Mouse (Mus musculus): ENCODE data around the gene Phlda1. TPM values are rescaled to one million over a fixed set of nuclear protein-coding genes. Genes with fewer than 3 reads are reported as not detected.
"Not testable (repeated sequence)": the region's sequence is repeated elsewhere in the genome, so short reads cannot be mapped to it uniquely, and the experiment has no call there.

The Phlda1 gene
- total RNA-seq (2015; ENCODE audit: low replicate concordance) (0.38 and 4.0 TPM in 2 replicates), total RNA-seq (2017; ENCODE audit: low replicate concordance) (0.84 TPM in 1 of 2 replicates, not detected in the other)

GRCm38 (mm10) chr10:111506101-111506925, at the start of gene Phlda1:
Gene Phlda1 (plus strand): TSS chr10:111506286.
- peak; percentile 80 for ATAC-seq (replicated peaks; ENCODE audit: low FRiP score, poor library complexity, severe bottlenecking)

GRCm38 (mm10) chr10:111458088-111458487, 48.0 kb upstream of the Phlda1 start:
- no peak for ATAC-seq (replicated peaks; ENCODE audit: low FRiP score, poor library complexity, severe bottlenecking)

DNA sequence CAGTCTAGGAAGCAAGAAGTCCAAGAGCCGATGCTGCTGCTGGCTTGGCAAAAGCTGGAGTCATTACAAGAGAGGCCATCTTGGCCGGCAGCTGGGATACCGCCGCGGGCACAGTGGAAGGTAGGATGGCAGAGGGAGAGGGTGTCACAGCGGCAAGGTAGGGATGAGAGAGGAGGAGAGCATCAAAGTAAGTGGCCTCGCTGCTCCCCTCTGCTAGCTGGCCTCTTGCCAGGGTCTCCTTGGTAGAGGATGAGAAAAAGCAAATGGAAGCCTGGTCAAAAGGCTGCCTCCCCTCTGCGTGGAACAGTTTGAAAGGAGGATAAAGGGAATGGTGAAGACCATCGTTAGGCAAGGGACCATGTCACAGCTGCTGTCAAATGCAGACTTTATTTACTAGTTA, 47.0 kb upstream of the Phlda1 start:
- ATAC-seq (replicated peaks; ENCODE audit: low FRiP score, poor library complexity, severe bottlenecking), result no peak

GRCm38 (mm10) chr10:111459874-111460273, 46.2 kb upstream of the Phlda1 start:
- ATAC-seq (replicated peaks; ENCODE audit: low FRiP score, poor library complexity, severe bottlenecking), result no peak

DNA sequence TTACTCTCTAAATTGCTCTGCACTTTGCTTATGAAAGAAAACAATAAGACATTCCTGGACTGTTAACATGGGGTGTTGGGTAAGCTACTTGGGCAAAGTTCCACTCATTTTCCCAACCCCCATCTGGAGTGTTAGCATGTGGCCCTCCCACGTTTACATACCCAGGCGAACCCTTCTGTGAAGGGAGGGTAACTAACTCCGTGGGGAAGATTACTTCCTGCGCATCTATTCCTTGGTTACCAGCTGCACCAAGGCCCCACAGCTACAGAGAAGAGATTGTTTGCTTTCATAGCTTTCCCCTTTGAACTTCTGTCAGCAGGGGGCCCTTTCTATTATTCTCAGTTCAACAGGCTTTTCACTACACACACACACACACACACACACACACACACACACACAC, 45.7 kb upstream of the Phlda1 start:
- ATAC-seq (replicated peaks; ENCODE audit: low FRiP score, poor library complexity, severe bottlenecking), result no peak

DNA sequence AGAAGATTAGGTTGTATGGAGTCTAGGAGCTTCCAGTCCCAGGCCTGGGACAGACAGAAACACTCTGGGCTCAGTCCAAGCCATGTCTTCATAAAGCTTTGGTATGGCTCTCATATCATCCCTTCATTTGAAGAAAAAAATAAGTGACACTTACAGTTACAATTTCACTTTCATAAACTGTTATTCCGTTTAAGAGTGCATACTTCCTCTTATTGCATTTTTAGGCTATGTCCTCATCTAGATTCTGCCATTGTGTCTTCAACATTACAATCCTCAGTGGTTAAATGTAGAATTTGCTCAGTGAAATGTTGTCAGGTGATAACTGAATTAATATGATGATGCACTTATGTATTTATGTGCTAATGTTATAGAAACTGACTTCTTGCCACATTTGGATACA, 41.3 kb upstream of the Phlda1 start:
- ATAC-seq (replicated peaks; ENCODE audit: low FRiP score, poor library complexity, severe bottlenecking), result no peak

- no peak for ATAC-seq (replicated peaks; ENCODE audit: low FRiP score, poor library complexity, severe bottlenecking)
These were observed 40.7 kb upstream of the Phlda1 start for GRCm38 (mm10) chr10:111465409-111465808.

DNA sequence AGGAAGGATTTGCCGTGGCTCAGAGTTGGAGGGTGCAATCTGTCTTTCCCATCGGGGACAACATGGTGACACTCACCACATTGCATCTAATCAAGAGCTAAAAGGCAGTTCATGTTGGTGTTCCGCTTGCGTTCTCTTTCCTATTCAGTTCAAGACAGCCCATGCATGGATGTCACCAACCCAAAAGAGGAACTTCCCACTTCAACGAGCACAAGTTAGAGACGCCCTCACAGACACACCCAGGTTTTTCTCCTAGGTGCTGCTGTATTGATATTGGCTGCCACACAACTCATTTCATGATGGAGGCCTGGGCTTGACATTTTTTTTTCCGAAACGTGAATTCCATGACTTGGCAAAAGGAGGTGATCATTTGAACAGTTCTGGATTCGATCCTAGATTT, 34.9 kb upstream of the Phlda1 start:
- ATAC-seq (replicated peaks; ENCODE audit: low FRiP score, poor library complexity, severe bottlenecking), result no peak

- peak; percentile 95 for ATAC-seq (replicated peaks; ENCODE audit: low FRiP score, poor library complexity, severe bottlenecking)
These were observed 33.2 kb upstream of the Phlda1 start, which contains the start of gene Nap1l1 for GRCm38 (mm10) chr10:111472686-111473510. Gene Nap1l1 (plus strand): TSS chr10:111473223.

DNA sequence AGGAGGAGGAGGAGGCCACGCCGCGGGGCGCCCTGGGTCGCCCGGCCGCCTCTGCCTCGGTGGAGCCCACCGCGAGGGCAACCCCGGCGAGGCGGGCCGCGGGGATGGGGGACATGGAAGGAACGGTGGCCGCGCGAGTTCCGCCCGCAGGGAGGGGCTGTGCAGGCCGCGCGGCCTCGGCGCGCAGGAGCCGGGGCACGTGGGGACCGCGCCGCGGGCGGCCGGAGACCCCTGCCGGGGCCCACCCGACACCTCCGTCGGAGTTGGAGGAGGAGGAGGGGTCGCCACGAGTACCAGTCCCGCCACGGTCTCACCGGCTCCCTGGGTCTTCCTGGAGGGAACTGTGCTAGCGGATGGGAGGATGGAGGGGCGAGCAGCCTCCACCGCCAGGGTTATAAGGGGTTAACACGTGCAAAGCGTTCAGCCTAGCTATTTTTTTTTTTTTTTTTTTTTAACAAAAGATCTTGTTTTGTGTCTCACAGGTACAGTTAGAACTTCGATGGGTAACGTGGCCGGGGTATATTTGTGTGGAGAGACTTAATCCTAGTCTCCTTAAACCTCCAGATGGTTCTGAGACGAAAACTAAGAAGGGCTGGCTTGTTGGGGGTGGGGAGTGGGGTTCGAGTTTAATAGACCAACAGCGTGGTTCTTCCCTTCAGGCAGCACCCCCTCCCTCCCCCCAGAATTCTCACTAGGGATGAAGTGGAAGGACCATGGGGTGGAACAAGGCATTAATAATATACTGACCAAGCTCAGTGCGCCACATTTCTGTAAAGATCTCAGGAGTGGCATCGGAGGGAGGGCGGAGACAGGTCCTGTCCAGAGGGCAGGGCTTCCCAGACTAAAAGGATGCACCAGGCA, 32.3 kb upstream of the Phlda1 start:
- peak; percentile 75 for ATAC-seq (replicated peaks; ENCODE audit: low FRiP score, poor library complexity, severe bottlenecking)

DNA sequence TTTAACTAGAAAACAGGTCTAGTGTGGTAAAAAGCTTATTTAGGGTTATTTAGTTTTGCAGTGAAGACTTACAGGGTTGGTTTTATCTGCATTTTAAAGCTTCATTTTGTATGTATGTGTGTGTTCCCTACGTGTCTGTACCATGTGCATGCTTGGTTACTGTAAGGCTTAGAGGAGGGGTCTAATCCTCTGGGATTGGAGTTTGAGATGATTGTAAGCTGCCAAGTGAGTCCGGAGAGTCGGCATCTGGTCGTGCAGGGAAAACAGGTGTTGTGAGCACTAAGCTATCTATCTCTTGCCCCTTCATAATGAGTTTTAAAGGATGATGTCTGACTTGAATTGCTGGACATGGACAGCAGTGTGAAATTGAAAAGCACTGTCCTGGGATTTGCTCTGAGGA, 29.8 kb upstream of the Phlda1 start:
- ATAC-seq (replicated peaks; ENCODE audit: low FRiP score, poor library complexity, severe bottlenecking), result no peak

GRCm38 (mm10) chr10:111476989-111477510, 29.0 kb upstream of the Phlda1 start:
- ATAC-seq (replicated peaks; ENCODE audit: low FRiP score, poor library complexity, severe bottlenecking), result no peak

DNA sequence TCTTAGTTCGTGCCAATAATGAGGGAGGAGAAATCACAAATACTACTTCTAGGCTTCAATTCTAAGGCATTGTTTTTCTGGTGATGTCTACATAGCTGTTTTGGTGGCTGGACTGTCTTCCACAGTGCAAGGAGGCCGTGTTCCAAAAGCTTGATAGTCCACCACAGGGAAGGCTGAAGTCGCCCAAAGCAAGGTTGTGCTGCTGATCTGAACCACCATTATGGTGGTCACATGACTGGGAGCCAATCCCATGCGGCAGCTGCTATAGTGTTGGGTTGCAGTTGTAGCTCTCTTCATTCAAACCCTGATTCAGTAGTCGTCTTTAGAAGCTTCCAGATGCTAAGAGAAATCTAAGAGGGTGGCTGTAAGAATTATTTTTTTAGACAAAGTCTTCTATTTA, 26.5 kb upstream of the Phlda1 start:
- no peak for ATAC-seq (replicated peaks; ENCODE audit: low FRiP score, poor library complexity, severe bottlenecking)

GRCm38 (mm10) chr10:111482654-111483053, 23.4 kb upstream of the Phlda1 start:
- ATAC-seq (replicated peaks; ENCODE audit: low FRiP score, poor library complexity, severe bottlenecking), result no peak

DNA sequence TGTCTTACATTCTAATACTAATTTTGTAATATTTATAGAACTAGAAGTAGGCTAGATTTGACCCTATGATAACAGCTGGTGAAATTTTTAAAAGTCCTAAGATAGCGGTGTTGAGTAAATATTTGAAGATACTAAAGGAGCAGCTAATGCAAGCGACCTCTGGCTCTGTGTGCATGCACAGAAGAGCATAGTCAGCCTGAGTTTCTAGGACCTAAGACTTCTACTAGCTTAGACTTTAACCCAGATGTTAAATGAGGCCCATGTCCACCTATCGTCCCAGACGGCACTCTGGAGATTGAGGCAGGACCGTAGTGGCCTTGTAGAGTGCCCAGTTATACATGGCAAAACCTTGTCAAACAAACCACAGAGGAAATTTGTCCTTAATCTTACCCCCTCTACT, 22.0 kb upstream of the Phlda1 start:
- ATAC-seq (replicated peaks; ENCODE audit: low FRiP score, poor library complexity, severe bottlenecking), result no peak

DNA sequence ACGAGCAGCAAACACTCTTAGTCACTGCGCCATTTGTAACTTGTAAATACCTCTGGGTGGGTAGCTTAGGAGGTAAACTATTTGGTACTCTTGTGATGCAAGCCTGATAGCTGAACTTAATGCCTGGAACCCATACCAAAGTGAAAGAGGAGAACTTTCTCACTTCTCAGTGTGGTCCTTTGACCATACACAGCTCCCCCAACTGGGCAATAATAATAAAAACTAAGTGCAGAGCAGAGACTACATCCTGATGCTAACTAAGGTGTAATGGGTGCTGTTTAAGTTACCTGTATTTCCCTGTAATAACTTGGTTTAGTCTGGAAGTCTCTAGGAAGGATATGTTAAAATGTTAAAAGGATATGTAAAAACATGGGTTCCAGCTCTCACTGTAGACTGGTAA, 17.3 kb upstream of the Phlda1 start:
- no peak for ATAC-seq (replicated peaks; ENCODE audit: low FRiP score, poor library complexity, severe bottlenecking)

DNA sequence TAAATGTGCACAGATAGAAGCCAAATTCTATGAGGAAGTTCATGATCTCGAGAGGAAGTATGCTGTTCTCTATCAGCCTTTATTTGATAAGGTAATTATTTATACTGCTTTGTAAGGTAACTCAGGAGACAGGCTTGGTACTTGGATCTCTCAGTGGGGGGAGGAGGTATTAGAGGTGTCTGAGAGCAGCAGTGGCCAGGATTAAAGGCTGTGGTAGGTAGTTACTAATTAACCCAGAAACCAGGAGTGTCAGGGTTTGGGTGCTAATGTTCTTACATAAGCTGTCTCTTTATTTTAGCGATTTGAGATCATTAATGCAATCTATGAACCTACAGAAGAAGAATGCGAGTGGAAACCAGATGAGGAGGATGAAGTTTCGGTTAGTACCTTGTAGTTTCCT, 16.0 kb upstream of the Phlda1 start:
- not testable (repeated sequence) for ATAC-seq (replicated peaks; ENCODE audit: low FRiP score, poor library complexity, severe bottlenecking)

DNA sequence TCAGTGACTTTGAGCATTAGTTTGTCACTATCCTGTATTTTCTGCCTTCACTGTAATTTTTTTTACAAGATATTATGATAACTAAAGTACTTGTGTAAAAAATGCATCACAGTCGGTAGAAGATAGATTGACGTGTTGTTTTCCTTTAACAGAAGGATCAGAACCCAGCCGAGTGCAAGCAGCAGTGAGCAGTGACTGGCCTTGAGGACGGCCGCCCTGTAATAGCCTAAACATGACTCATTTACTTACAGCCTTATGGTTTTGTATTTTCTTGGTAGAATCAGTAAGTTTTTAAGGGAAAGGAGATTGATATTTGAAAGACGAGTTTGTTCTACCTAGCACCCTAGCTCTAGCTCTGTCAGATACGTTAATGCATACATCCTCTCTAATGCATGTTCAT, 10.2 kb upstream of the Phlda1 start:
- no peak for ATAC-seq (replicated peaks; ENCODE audit: low FRiP score, poor library complexity, severe bottlenecking)

DNA sequence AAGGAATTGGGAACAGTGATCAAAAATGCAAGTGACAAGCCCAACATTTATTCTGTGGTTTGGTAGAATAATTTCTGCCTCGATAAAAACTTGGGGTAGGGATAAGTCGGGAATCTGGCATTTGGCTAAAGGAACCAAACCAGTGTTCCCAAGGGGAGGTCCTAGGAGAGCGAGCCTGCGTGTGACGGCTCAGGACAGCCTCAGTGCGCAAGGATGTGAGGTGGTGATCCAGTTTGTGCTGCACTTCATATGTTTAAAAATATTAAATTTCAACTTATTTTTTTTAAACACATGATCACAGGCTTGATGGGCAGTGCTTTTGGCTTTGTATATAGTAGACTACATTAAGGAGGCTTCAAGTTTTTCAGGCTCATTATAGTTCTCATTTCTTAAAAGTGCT, 6.2 kb upstream of the Phlda1 start:
- ATAC-seq (replicated peaks; ENCODE audit: low FRiP score, poor library complexity, severe bottlenecking), result no peak

DNA sequence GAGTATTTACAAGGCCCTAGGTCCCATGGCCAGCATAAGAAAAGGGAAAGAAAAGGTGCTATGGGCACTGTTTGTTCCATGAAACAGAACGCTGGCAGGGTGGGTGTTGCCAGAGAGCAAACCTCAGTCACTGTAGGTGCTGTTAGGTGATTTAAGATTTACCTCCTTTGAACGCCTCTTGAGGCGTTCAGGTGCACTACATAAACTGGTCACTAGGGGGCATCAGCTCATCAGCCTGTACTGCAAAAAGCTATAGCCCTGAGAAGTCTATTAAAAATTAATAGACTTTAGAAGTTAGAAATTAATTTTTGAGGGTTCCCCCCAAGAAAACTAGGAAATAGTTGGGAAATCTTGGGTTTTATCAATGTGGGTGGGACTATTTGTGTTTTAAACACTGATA, 3.0 kb upstream of the Phlda1 start:
- ATAC-seq (replicated peaks; ENCODE audit: low FRiP score, poor library complexity, severe bottlenecking), result peak; percentile 72

Measured in erythroblast, adult 5-6 weeks (primary cell).